Mouse (Mus musculus): ENCODE measurements around the gene Otos. TPM values are rescaled to one million over a fixed set of nuclear protein-coding genes. Genes with fewer than 3 reads are reported as not detected.

Gene Otos
- polyA plus RNA-seq, 1 experiment, result 0.27 TPM

DNA sequence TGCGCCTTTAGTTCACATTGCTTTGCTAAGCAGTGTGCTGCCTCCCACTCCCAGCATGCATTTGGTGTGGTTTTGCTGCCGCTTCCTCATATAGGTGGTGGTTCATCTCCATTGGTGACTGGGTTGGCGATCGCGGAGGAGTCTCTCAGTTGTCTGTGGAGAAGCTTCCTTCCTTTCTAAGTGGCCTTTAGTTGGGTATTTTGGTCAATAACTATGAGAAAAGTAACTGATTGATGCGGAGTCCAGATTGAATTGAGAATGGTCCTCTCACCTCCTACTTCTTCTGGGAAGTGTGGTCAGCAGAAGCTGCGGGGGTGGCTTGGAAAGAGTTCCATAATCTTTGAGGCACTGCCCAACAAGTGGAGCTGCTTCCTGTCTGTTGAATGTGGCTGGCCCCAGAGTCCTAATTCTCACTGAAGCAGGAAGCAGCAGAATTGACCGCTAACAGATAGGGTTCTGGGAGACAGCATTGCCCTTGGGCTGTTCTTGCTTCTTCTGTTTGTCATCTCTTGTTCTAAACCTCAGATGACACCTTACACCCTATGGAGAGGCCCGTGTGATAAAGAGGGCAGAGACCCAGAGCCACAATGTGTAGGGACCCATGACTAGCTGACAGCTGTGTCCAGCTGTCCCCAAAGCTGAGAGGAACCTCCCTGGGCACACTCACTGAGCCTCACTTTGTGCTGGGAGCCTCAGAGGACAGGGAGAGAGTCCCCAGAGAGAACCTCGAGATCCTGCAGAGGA is 27.5 kb upstream of the Otos start:
- no peak overlapping the region for H3K4me3 ChIP-seq (ENCODE audit: insufficient read depth, low read length)
- H3K4me1 ChIP-seq (ENCODE audit: control insufficient read depth, insufficient read depth, low read length), result no peaks in the 10 kb centered on the region
- no peak for TF ChIP-seq POLR2A (IDR thresholded peaks at IDR 0.05; ENCODE audit: extremely low read depth, insufficient read depth, low read length)
- no peak for TF ChIP-seq CTCF (IDR thresholded peaks at IDR 0.05; ENCODE audit: extremely low read depth, insufficient read depth, low read length)
- H3K27ac ChIP-seq (ENCODE audit: insufficient read depth, low read length), result no peak overlapping the region

DNA sequence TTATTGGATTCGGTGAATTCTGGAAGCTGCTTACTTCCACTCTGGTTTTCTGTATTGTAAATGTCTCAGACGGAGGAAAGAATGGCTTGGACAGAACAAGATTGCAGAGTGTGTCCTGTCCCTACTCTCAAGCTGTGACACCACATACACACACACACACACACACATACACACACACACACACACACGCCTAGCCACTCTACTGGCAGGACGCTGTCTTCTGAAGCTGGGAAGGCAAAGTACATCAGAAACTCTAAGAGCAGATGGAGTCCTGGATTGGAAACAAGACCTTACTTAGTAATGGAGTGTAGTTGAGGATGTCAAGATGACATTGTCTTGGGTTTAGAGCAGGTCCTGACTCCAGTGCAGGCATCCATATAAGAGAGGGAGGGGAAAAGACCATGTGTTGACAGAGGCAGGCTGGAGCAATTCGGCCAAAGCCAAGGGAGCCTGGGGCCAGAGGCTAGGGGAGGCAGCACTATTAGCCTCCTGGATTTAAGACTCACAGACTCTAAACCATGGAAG is 24.7 kb upstream of the Otos start:
- Histone ChIP-seq H3K4me1 (ENCODE audit: control insufficient read depth, insufficient read depth, low read length) (no peaks in the 10 kb centered on the region), H3K4me3 (ENCODE audit: insufficient read depth, low read length) (no peak overlapping the region), H3K27ac (ENCODE audit: insufficient read depth, low read length) (no peak overlapping the region)
- no peak for TF ChIP-seq POLR2A (IDR thresholded peaks at IDR 0.05; ENCODE audit: extremely low read depth, insufficient read depth, low read length)
- no peak for TF ChIP-seq CTCF (IDR thresholded peaks at IDR 0.05; ENCODE audit: extremely low read depth, insufficient read depth, low read length)

DNA sequence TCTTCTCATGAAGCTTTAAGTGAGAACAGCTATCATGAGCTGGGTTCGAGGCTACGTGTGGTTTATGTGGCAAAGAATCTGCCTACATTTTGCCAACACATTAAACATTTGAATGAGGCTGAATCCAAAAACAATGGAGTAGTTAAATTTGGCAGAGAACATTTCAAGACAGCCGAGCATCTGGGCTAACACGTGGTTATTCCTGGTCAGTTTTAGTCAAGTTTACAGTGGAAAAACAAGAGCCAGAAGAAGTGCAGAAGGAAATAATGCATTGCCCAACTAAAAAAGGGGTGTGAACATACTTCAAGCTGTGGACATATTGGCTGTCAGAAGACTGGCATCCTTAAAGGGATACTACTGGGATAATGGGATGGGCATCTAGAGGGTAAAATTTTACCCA is 22.7 kb upstream of the Otos start:
- Histone ChIP-seq H3K4me1 (ENCODE audit: control insufficient read depth, insufficient read depth, low read length) (no peaks in the 10 kb centered on the region), H3K27ac (ENCODE audit: insufficient read depth, low read length) (no peak overlapping the region), H3K4me3 (ENCODE audit: insufficient read depth, low read length) (no peak overlapping the region)
- TF ChIP-seq POLR2A (IDR thresholded peaks at IDR 0.05; ENCODE audit: extremely low read depth, insufficient read depth, low read length) (no peak), CTCF (IDR thresholded peaks at IDR 0.05; ENCODE audit: extremely low read depth, insufficient read depth, low read length) (no peak)

DNA sequence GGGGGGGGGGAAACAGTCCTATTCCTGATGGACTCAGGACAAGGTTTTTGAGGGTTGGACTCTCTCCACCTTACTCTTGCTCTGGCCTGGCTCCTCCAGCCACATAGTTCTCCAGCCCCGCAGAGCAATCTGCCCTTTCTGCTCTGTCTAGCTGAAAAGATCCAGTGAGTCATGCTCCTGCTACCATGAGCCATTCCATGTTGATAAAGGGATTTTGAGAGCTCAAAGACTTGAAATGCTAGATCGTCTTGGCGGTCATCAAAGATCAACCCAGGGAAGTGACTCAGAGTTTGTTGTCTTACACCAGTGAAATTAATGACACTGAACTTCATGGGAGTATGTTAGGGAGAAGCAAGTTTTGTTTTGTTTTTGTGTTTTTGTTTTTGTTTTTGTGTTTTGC is 20.8 kb upstream of the Otos start:
- Histone ChIP-seq H3K27ac (ENCODE audit: insufficient read depth, low read length) (no peak overlapping the region), H3K4me1 (ENCODE audit: control insufficient read depth, insufficient read depth, low read length) (no peaks in the 10 kb centered on the region), H3K4me3 (ENCODE audit: insufficient read depth, low read length) (no peak overlapping the region)
- TF ChIP-seq POLR2A (IDR thresholded peaks at IDR 0.05; ENCODE audit: extremely low read depth, insufficient read depth, low read length) (no peak), CTCF (IDR thresholded peaks at IDR 0.05; ENCODE audit: extremely low read depth, insufficient read depth, low read length) (no peak)

DNA sequence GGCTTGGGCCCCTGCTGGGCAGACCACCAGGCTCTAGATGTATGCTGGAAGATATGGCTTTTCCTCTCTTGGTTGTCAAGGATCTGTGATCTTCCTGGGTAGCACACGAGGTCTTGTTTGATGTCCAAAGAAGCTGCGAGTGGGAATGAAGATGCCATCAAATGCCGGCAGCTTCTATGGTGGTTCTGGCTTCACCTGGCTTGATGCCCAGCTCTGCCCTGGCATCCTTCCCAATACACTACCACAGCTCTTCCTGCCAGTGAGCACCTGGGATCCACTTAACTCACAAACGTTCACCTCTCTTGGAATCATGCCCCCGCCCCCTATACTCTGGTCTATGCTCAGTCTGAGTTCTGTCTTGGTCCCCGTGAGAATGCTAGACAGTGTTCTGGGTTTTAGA is 18.5 kb upstream of the Otos start:
- Histone ChIP-seq H3K4me1 (ENCODE audit: control insufficient read depth, insufficient read depth, low read length) (no peaks in the 10 kb centered on the region), H3K4me3 (ENCODE audit: insufficient read depth, low read length) (no peak overlapping the region), H3K27ac (ENCODE audit: insufficient read depth, low read length) (no peak overlapping the region)
- TF ChIP-seq CTCF (IDR thresholded peaks at IDR 0.05; ENCODE audit: extremely low read depth, insufficient read depth, low read length), result no peak
- TF ChIP-seq POLR2A (IDR thresholded peaks at IDR 0.05; ENCODE audit: extremely low read depth, insufficient read depth, low read length), result no peak

DNA sequence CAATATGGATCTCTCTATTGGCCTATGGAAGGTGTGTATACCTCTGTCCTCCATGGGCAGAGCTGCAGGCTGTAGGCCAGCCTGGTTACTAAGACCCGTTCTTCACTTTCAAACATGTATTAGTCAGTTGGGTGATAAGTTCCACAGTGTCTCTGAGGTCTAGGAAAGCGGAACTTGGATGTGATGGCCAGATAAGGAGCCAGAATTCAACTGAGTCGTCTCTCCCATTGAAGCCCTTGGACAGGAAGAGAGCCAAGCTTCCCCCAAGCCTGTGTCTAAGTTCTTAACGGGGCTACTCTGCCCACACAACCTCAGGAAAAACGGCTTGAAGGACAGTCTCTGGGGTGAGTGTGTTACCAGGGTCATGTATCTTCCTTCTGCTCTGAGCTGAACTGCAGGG is 10.8 kb upstream of the Otos start:
- no peak overlapping the region for H3K4me3 ChIP-seq (ENCODE audit: insufficient read depth, low read length)
- no peaks in the 10 kb centered on the region for H3K4me1 ChIP-seq (ENCODE audit: control insufficient read depth, insufficient read depth, low read length)
- TF ChIP-seq CTCF (IDR thresholded peaks at IDR 0.05; ENCODE audit: extremely low read depth, insufficient read depth, low read length), result no peak
- no peak for TF ChIP-seq POLR2A (IDR thresholded peaks at IDR 0.05; ENCODE audit: extremely low read depth, insufficient read depth, low read length)
- H3K27ac ChIP-seq (ENCODE audit: insufficient read depth, low read length), result no peak overlapping the region

DNA sequence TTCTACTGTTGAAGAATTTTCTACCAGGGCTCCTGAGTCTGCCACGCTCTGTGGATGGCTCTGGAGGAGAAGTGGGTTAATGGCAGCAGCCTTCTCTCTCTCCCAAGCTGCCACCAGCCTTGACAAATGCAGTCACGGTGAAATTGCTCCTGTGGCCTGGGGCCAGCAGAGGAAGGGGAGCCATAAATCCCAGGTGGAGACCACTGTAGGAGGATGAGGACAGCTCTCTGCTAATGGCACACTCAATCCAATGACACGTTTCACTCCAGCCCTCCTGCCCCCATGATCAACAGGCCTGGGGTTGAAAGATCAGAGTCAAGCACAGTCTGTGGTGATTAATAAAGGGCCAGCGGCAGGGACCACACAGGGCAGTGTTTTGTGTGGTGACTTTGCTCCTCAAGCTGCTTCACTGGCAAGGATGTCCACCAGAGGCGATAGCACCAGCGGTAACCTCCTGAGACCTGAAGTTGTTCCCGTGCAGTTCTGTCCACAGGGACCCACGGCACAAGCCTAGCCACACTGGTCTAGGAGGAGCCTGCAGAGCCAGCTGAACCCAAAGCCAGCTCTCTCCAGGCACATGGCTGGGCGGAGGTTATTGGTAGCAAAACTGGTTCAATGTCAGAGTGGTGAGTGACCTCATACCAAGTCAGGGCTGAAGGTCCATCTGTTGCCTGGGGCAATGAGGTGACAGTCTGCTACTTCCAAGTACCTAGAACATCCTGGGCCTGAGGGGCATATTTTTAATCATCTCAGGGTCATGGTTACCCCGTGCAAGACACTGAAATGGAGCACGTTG is 8.6 kb upstream of the Otos start:
- H3K4me3 ChIP-seq (ENCODE audit: insufficient read depth, low read length), result no peak overlapping the region
- no peak for TF ChIP-seq CTCF (IDR thresholded peaks at IDR 0.05; ENCODE audit: extremely low read depth, insufficient read depth, low read length)
- TF ChIP-seq POLR2A (IDR thresholded peaks at IDR 0.05; ENCODE audit: extremely low read depth, insufficient read depth, low read length), result no peak
- no peak overlapping the region for H3K27ac ChIP-seq (ENCODE audit: insufficient read depth, low read length)
- no peaks in the 10 kb centered on the region for H3K4me1 ChIP-seq (ENCODE audit: control insufficient read depth, insufficient read depth, low read length)

DNA sequence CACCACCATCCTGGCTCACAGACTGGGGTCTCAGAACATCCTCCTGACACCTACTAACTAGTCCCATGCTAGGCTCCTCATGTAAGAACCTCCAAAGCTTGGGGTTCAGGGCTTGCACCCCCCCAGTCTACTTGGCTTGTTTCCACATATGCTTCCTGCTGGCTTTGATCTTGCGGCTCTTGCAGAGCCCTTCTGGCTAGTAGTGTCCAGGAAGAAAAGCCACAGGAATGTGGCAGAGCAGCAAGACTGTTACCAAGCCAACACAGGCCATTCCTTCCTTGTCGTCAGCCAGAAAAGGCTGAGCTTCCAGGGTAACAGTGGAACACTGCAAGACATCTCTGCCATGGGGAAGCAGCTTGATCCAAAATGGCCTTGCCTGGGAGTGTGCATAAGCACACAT is 6.0 kb upstream of the Otos start:
- Histone ChIP-seq H3K4me1 (ENCODE audit: control insufficient read depth, insufficient read depth, low read length) (0 out of 2 replicates have a peak, but pooled peaks cover 1% of the 10 kb centered on the region), H3K27ac (ENCODE audit: insufficient read depth, low read length) (no peak overlapping the region), H3K4me3 (ENCODE audit: insufficient read depth, low read length) (no peak overlapping the region)
- TF ChIP-seq CTCF (IDR thresholded peaks at IDR 0.05; ENCODE audit: extremely low read depth, insufficient read depth, low read length), result no peak
- no peak for TF ChIP-seq POLR2A (IDR thresholded peaks at IDR 0.05; ENCODE audit: extremely low read depth, insufficient read depth, low read length)

DNA sequence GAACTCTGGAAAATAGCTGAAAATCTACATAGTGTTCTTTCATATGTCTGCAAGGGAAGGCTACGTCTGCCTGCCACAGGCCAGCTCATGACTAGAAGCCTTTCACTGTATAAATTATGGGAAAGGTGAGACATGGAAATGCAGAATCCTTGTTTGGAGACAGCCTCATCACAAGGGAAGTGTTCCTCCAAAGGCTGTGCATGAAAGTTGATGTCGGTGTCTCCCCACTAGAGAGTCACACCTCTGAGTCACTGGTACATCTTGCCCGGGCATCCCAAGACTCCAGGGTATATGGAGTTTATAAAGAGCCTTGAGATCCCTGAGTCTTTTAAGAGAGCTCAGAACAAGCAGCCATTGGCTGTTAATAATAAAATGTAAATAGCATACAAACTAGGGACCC is 4.5 kb upstream of the Otos start:
- Histone ChIP-seq H3K27ac (ENCODE audit: insufficient read depth, low read length) (no peak overlapping the region), H3K4me3 (ENCODE audit: insufficient read depth, low read length) (no peak overlapping the region), H3K4me1 (ENCODE audit: control insufficient read depth, insufficient read depth, low read length) (0 out of 2 replicates have a peak, but pooled peaks cover 1% of the 10 kb centered on the region)
- TF ChIP-seq CTCF (IDR thresholded peaks at IDR 0.05; ENCODE audit: extremely low read depth, insufficient read depth, low read length) (no peak), POLR2A (IDR thresholded peaks at IDR 0.05; ENCODE audit: extremely low read depth, insufficient read depth, low read length) (no peak)
